Mouse (Mus musculus): ENCODE data around the gene Fam229a. TPM values are rescaled to one million over a fixed set of nuclear protein-coding genes. Genes with fewer than 3 reads are reported as not detected.

Fam229a gene
- total and polyA plus RNA-seq, 2 experiments from 2014 or later: 3.1 to 3.9 TPM

DNA sequence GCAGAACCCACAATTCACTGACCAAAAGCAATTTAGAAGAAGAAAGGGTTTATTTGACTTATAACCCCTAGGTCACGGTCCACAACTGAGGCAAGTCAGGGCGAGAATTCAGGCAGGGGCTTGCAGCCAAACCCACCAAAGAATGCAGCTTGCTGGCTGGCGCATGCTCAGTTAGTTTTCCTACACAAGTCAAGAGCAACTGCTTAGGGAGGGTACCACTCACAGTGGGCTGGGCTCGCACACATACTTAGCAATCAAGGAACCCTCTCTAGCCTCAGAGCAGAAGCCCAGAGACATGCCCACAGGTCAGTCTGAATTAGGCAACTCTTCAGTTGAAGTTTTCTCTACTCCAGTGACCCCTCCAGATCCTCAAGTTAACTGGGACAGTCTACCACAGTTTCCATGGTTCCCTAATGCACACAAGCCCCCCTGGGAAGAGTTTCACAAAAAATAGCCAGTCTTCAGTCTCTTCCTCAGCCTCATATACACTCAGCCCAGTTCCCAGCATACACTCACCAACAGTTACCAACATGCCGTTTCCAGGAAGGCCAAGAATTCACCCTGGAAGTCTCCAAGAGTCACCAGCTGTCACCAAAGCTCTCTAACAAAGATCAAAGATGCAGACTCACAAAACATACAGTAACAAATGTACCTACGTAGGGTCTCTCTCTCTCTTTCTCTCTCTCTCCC lies 19.9 kb downstream of the Fam229a start:
- DNase-seq (ENCODE audit: low spot score) (peak; percentile 57), ATAC-seq (peak; percentile 44)
- Histone ChIP-seq H3K4me1 (ENCODE audit: insufficient read depth, low read length) (peaks cover 12% of the 10 kb centered on the region; the same call in 1 of the 2 replicates), H3K27ac (peak overlapping the region; percentile 75), H3K27me3 (ENCODE audit: insufficient read depth, low read length) (no peaks in the 10 kb centered on the region), H3K9me3 (ENCODE audit: low read length) (no peaks in the 10 kb centered on the region), H3K36me3 (ENCODE audit: insufficient read depth, low read length) (no peaks in the 10 kb centered on the region), H3K4me2 (ENCODE audit: low read depth, low read length) (no peak overlapping the region), H3K4me3 (ENCODE audit: low read length) (no peak overlapping the region), H3K9ac (replicated peaks; ENCODE audit: low read length) (no peak overlapping the region)
- WGBS: 26% methylated on average over 6 of the region's 6 CpGs
- no peak for TF ChIP-seq CTCF (IDR thresholded peaks at IDR 0.05; ENCODE audit: low read depth)

DNA sequence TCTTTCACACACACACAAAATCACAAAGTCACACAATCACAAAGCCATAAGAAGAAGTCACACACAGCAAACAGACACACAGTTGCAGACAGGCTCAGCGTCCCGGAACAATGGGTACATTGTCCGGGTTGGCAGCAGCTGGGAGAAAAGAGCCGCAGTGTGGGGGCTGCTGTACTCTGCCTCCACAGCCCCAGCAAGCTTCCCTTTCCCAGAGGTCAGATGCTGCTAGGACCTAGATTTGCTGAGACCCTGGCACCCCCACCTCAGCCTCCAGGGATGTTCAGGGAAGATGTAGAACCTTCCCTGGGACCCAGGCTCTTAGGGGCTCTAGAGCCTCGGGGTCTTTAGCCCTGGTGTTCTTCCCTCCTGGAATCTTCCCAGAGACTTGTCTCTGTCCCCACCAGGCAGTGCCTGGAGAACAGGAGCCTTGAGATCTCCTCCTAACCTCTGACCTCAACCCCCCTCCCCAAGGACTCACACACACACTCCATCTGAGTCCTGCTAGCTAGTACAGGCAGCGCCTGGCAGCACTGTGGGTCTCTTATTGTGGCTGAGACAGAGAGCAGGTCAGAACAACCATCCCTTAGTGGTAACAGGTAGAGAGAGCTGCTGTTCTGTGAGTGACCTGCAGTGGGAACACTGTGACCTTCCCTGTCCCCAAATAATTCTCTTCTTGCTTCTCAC lies 20.6 kb downstream of the Fam229a start:
- Histone ChIP-seq H3K27ac (peak overlapping the region; percentile 75), H3K4me2 (ENCODE audit: low read depth, low read length) (no peak overlapping the region), H3K4me3 (ENCODE audit: low read length) (no peak overlapping the region), H3K9ac (replicated peaks; ENCODE audit: low read length) (no peak overlapping the region), H3K27me3 (ENCODE audit: insufficient read depth, low read length) (no peaks in the 10 kb centered on the region), H3K9me3 (ENCODE audit: low read length) (no peaks in the 10 kb centered on the region), H3K36me3 (ENCODE audit: insufficient read depth, low read length) (peaks cover 2% of the 10 kb centered on the region; the same call in 1 of the 2 replicates), H3K4me1 (ENCODE audit: insufficient read depth, low read length) (peaks cover 12% of the 10 kb centered on the region; the same call in 1 of the 2 replicates)
- TF ChIP-seq CTCF (IDR thresholded peaks at IDR 0.05; ENCODE audit: low read depth): no peak
- DNase-seq (ENCODE audit: low spot score) (peak; percentile 39), ATAC-seq (peak; percentile 44; the same call in 1 of the 2 replicates)
- 11% methylated on average over 6 of the region's 6 CpGs for WGBS

DNA sequence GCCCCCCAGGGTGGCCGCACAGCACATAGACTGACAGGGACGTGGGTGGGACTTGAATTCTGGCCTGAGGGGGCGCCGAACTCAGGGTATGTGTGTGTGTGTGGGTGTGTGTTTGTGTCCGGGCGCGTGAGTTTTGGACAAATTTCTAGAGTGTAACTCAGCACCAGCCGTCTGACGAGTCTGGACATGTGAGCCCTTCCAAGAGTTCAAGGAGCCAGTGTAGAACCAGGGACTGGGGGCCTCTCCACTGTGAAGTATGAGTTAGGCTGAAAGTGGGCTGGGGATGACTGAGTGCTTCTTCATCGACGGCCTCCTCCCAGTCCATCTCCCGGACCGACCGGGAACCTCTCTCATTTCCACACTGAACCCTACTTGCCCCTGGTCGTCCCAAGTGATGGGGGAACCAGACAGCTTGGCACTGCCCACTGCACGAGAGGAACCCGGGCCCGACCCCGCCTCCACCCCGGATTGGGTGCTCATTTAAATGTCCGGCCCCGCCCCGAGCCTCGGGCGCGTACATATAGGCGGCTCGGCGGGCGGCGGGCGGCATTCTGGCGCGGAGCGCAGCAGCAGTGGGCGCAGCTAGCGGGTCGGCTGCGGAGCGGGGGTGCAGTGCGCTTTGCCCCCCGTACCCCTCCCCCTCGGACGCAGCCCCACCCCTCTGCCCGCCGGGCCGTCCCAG lies 22.2 kb downstream of the Fam229a start, which contains the start of gene Marcksl1:
TSS of gene Marcksl1 (plus strand) at position 496 of the 682 bp plus-strand sequence.
- Histone ChIP-seq H3K9me3 (ENCODE audit: low read length) (no peaks in the 10 kb centered on the region), H3K27me3 (ENCODE audit: insufficient read depth, low read length) (no peaks in the 10 kb centered on the region), H3K4me2 (ENCODE audit: low read depth, low read length) (peak within 1 kb of the TSS; percentile 61), H3K9ac (replicated peaks; ENCODE audit: low read length) (peak within 1 kb of the TSS; percentile 100), H3K4me3 (ENCODE audit: low read length) (peak within 1 kb of the TSS; percentile 100), H3K36me3 (ENCODE audit: insufficient read depth, low read length) (peaks cover 13% of the 10 kb centered on the region), H3K27ac (peak within 1 kb of the TSS; percentile 98), H3K4me1 (ENCODE audit: insufficient read depth, low read length) (peaks cover 12% of the 10 kb centered on the region; the same call in 1 of the 2 replicates)
- 4% methylated on average over 47 of the region's 47 CpGs for WGBS
- ATAC-seq (peak; percentile 87), DNase-seq (ENCODE audit: low spot score) (peak; percentile 95)
- TF ChIP-seq CTCF (IDR thresholded peaks at IDR 0.05; ENCODE audit: low read depth): no peak

DNA sequence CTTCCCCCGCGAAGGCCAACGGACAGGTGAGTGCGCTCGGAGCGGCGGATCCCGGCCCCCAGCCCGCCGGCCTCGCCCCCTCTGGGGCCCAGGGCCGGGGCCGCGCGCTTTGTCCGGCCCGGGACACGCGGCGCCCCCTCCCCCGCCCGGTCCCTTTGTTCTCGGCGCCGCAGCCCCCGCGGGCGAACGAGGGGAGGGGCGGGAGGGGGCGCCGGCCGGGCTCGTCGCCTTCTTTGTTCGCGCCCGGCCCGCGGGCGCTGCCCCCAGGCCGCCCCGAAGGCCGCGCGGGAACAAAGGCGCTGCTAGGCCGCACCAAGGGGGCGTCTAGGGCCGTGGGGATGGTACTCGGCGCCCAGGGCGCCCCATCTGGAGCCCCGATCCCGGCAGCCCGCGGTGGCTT lies 22.9 kb downstream of the Fam229a start:
- H3K4me1 ChIP-seq (ENCODE audit: insufficient read depth, low read length): peaks cover 10% of the 10 kb centered on the region; the same call in 1 of the 2 replicates
- peak overlapping the region; percentile 100 for H3K4me3 ChIP-seq (ENCODE audit: low read length)
- H3K4me2 ChIP-seq (ENCODE audit: low read depth, low read length): peak overlapping the region; percentile 61
- H3K9me3 ChIP-seq (ENCODE audit: low read length): no peaks in the 10 kb centered on the region
- peak overlapping the region; percentile 98 for H3K27ac ChIP-seq
- no peaks in the 10 kb centered on the region for H3K27me3 ChIP-seq (ENCODE audit: insufficient read depth, low read length)
- ATAC-seq (peak; percentile 13), DNase-seq (ENCODE audit: low spot score) (peak; percentile 62)
- peaks cover 20% of the 10 kb centered on the region for H3K36me3 ChIP-seq (ENCODE audit: insufficient read depth, low read length)
- WGBS: 1% methylated on average over 14 of the region's 57 CpGs
- H3K9ac ChIP-seq (replicated peaks; ENCODE audit: low read length): peak overlapping the region; percentile 100
- TF ChIP-seq CTCF (IDR thresholded peaks at IDR 0.05; ENCODE audit: low read depth): no peak

GRCm38 (mm10) chr4:129514300-129514898 lies 23.4 kb downstream of the Fam229a start:
- Histone ChIP-seq H3K9ac (replicated peaks; ENCODE audit: low read length) (peak overlapping the region; percentile 100), H3K4me3 (ENCODE audit: low read length) (peak overlapping the region; percentile 100), H3K36me3 (ENCODE audit: insufficient read depth, low read length) (peaks cover 21% of the 10 kb centered on the region), H3K9me3 (ENCODE audit: low read length) (no peaks in the 10 kb centered on the region), H3K4me1 (ENCODE audit: insufficient read depth, low read length) (0 out of 2 replicates have a peak, but pooled peaks cover 5% of the 10 kb centered on the region), H3K4me2 (ENCODE audit: low read depth, low read length) (peak overlapping the region; percentile 61), H3K27ac (peak overlapping the region; percentile 98), H3K27me3 (ENCODE audit: insufficient read depth, low read length) (no peaks in the 10 kb centered on the region)
- WGBS: under 1% methylated on average over 32 of the region's 35 CpGs
- DNase-seq (ENCODE audit: low spot score) (peak; percentile 85), ATAC-seq (peak; percentile 66)
- TF ChIP-seq CTCF (IDR thresholded peaks at IDR 0.05; ENCODE audit: low read depth): peak; percentile 75

GRCm38 (mm10) chr4:129516925-129517324 lies 25.9 kb downstream of the Fam229a start:
- TF ChIP-seq CTCF (IDR thresholded peaks at IDR 0.05; ENCODE audit: low read depth): no peak
- Histone ChIP-seq H3K9ac (replicated peaks; ENCODE audit: low read length) (no peak overlapping the region), H3K4me1 (ENCODE audit: insufficient read depth, low read length) (no peaks in the 10 kb centered on the region), H3K4me3 (ENCODE audit: low read length) (no peak overlapping the region), H3K27ac (no peak overlapping the region), H3K36me3 (ENCODE audit: insufficient read depth, low read length) (peaks cover 36% of the 10 kb centered on the region), H3K4me2 (ENCODE audit: low read depth, low read length) (no peak overlapping the region), H3K9me3 (ENCODE audit: low read length) (no peaks in the 10 kb centered on the region), H3K27me3 (ENCODE audit: insufficient read depth, low read length) (no peaks in the 10 kb centered on the region)
- 52% methylated on average over 2 of the region's 2 CpGs for WGBS
- no peak for ATAC-seq
- no peak for DNase-seq (ENCODE audit: low spot score)

All from hindbrain, postnatal 0 days (tissue).